Mouse (Mus musculus) embryonic fibroblast, embryonic 13.5 days (primary cell): ENCODE measurements around the gene Sec23a.

Source experiments
- CTCF ChIP-seq: IDR thresholded peaks from 2 replicates; pipeline ENCODE4 v1.5.1; 2011; ENCODE audit warnings: mild to moderate bottlenecking, control low read depth, low read length, moderate library complexity, borderline replicate concordance; ENCODE audit not compliant: insufficient read depth
- POLR2A ChIP-seq: IDR thresholded peaks from 2 replicates; pipeline ENCODE4 v1.6.1; 2011; ENCODE audit warnings: low read depth, mild to moderate bottlenecking, control low read depth, low read length, moderate library complexity

DNA sequence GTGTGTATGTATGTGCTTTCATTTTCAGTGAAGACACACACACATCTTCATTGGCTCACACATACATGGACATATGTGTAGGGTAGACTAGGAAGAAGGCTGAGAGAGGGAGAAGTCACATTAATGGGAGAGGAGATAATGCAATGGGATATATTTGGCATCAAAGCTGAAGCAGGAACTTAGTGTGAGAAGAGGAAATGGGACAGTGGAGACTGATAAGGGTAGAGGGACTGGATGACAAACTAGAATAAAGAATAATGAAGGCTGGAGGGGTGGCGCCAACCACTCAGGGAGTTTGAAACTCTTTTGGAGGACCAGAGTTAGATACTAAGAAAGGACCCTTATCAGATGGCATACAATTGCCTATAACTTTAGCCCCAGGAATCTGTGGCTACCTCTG is 51.0 kb downstream of the Sec23a start:
- TF ChIP-seq CTCF, result no peak
- no peak for TF ChIP-seq POLR2A
